Mouse (Mus musculus) liver, embryonic 12.5 days (tissue): Measurements from ENCODE around the gene Reln. TPM values are rescaled to one million over a fixed set of nuclear protein-coding genes. Genes with fewer than 3 reads are reported as not detected.

ENCODE experiments used
- polyA plus RNA-seq: library from polyadenylated mRNA; unstranded; fragments of >200 nt; fragmentation: Nextera tagmentation; extraction: Ambion mirVana; gene quantifications from 2 replicates; pipeline ENCODE4 v1.2.1, GENCODE M21; 2016

The Reln gene
- polyA plus RNA-seq, 1 experiment from 2014 or later, result 36.7 TPM

Other genes starting within 250 kb of the Reln start
- 66.5 and 72.8 TPM in 2 replicates for gene Orc5, start 205.7 kb upstream of the Reln start, polyA plus RNA-seq